Mouse (Mus musculus): ENCODE data around the gene Il27ra.

DNA sequence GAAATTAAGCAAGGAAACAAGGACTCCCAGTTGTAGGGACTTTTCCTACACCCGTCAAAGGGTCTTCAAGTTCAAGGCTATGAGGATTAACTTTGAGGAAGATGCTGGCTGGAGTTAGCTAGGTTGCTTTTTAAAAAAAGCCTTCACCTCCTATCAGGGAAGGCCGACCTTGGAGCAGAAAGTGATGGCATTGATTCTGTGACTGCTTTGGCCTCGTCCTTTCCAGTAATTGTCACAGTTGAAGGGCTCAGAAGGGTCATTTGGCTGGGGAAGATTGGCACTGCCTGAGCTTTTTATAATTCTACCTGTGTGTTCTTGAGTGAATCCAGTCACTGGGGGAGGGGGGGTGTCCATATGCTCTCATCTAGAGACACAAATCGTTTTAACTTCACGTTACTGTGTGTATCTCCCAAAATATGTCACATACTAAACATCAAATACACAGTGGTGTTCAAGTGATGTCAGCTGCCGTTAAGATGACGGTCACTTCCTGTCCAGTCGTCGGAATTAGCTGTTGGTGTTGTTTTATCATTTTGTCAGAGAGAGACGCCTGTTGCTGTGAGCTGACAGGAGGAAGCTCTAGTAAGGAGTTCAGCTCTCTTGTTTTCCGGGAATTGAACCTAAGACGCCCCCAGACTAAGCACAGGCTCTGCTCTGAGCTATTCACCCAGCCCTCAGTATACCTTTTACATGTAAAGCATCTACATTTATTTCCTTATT, 26.1 kb upstream of the Il27ra start:
- TF ChIP-seq GATA1 (IDR thresholded peaks at IDR 0.05; ENCODE audit: low read length): no peak
- TF ChIP-seq TAL1 (IDR thresholded peaks at IDR 0.05; ENCODE audit: low read length): no peak
